29 mouse cellular contexts compared by ENCODE assay signal in genomic region chr2:170601917-170602316, GRCm38 (mm10). TPM values are rescaled to one million over a fixed set of nuclear protein-coding genes. Genes with fewer than 3 reads are reported as not detected.
"Had no signal": no experiment of that assay in that cellular context is flagged by ENCODE, and none has a peak within 500 bp of the region (broad histone marks: within the 10 kb centered on the region; RNA-seq: fewer than 3 reads in every experiment).

Gene 4930470P17Rik, minus strand, starts transcription at chr2:170602017.

- H3K4me3 ChIP-seq: gastrocnemius, adult 2 months; heart, embryonic 10.5 days; heart, embryonic 12.5 days; hindbrain, embryonic 10.5 days; hindbrain, embryonic 12.5 days; intestine, embryonic 15.5 days; kidney, embryonic 15.5 days; limb, embryonic 13.5 days; limb, embryonic 15.5 days; liver, embryonic 12.5 days had no signal

- H3K36me3 ChIP-seq: heart, embryonic 10.5 days; heart, embryonic 12.5 days; hindbrain, embryonic 10.5 days; hindbrain, embryonic 12.5 days; intestine, embryonic 15.5 days; kidney, embryonic 15.5 days; limb, embryonic 13.5 days; limb, embryonic 15.5 days; liver, embryonic 12.5 days had no signal

- H3K9me3 ChIP-seq: heart, embryonic 10.5 days; heart, embryonic 12.5 days; hindbrain, embryonic 10.5 days; intestine, embryonic 15.5 days; kidney, embryonic 15.5 days; limb, embryonic 15.5 days had no signal

- H3K27ac ChIP-seq: gastrocnemius, adult 2 months; heart, embryonic 10.5 days; hindbrain, embryonic 10.5 days; hindbrain, embryonic 12.5 days; hindbrain, embryonic 14.5 days; intestine, embryonic 15.5 days; kidney, embryonic 15.5 days; kidney, postnatal 0 days; limb, embryonic 13.5 days; limb, embryonic 15.5 days; liver, embryonic 12.5 days; liver, embryonic 14.5 days had no signal

- H3K27me3 ChIP-seq: heart, embryonic 12.5 days; hindbrain, embryonic 12.5 days; intestine, embryonic 15.5 days; kidney, embryonic 15.5 days; limb, embryonic 15.5 days; liver, embryonic 12.5 days had no signal

- H3K4me1 ChIP-seq: heart, embryonic 10.5 days; heart, embryonic 12.5 days; hindbrain, embryonic 12.5 days; intestine, embryonic 15.5 days; kidney, embryonic 15.5 days; liver, embryonic 12.5 days had no signal

- DNase-seq: gastrocnemius, adult 2 months; gastrocnemius, postnatal 10 days; gastrocnemius, postnatal 25 days; heart, postnatal 10 days; heart, postnatal 4 days; kidney, adult 18-20 months; kidney, adult 8-10 months; kidney, postnatal 14 days; layer of hippocampus, adult 9-11 months; layer of hippocampus, postnatal 36 days had no signal

RNA-seq across cellular contexts. Expression of gene 4930470P17Rik, which starts in this region (rescaled TPM):
- polyA plus RNA-seq: heart, embryonic 10.5 days; heart, embryonic 12.5 days; heart, embryonic 14.5 days; heart, embryonic 16.5 days; hindbrain, embryonic 10.5 days; hindbrain, embryonic 12.5 days; inflammation-experienced regulatory T-cells, adult 6 months; intestine, embryonic 15.5 days; intestine, postnatal 0 days; kidney, embryonic 15.5 days; kidney, postnatal 0 days; large intestine, adult 2 months; limb, embryonic 11.5 days; limb, embryonic 13.5 days; limb, embryonic 15.5 days; liver, adult 2 months; liver, embryonic 12.5 days; liver, embryonic 14.5 days had no signal
